Mouse (Mus musculus) E14TG2a.4 (cell line): ENCODE data around the gene Kirrel3.

Source experiments
- CTCF ChIP-seq: conservative IDR thresholded peaks from 2 replicates; pipeline ENCODE4 v1.5.1; 2014; ENCODE audit warnings: low read length
- NANOG ChIP-seq: IDR thresholded peaks from 2 replicates; pipeline ENCODE4 v1.6.1; 2014; ENCODE audit warnings: borderline replicate concordance, low read length, mixed read lengths
- POU5F1 ChIP-seq: IDR thresholded peaks from 2 replicates; pipeline ENCODE4 v1.6.1; 2014; ENCODE audit warnings: low read length, borderline replicate concordance

- TF ChIP-seq CTCF = no peak
- TF ChIP-seq NANOG = no peak
- TF ChIP-seq POU5F1 = no peak
Measured at GRCm38 (mm10) chr9:34901888-34902287, 416.2 kb downstream of the Kirrel3 start.
